Mouse (Mus musculus): Measurements from ENCODE around the gene Tmem246.

GRCm38 (mm10) chr4:49540966-49541365 lies 56.7 kb downstream of the Tmem246 start:
- TF ChIP-seq EP300 (IDR thresholded peaks at IDR 0.05; ENCODE audit: low read depth) (no peak), CTCF (IDR thresholded peaks at IDR 0.05; ENCODE audit: low read depth) (no peak)
